Mouse (Mus musculus) liver (tissue): ENCODE results near the gene Aif1.

Source experiments
- DNase-seq: peaks from one replicate; pipeline ENCODE4 v3.0.0-alpha.2; 2020; ENCODE audit warnings: mixed read lengths

Aif1 gene

GRCm38 (mm10) chr17:35194844-35195630, 19.2 kb upstream of the Aif1 start:
- DNase-seq, result no peak

DNA sequence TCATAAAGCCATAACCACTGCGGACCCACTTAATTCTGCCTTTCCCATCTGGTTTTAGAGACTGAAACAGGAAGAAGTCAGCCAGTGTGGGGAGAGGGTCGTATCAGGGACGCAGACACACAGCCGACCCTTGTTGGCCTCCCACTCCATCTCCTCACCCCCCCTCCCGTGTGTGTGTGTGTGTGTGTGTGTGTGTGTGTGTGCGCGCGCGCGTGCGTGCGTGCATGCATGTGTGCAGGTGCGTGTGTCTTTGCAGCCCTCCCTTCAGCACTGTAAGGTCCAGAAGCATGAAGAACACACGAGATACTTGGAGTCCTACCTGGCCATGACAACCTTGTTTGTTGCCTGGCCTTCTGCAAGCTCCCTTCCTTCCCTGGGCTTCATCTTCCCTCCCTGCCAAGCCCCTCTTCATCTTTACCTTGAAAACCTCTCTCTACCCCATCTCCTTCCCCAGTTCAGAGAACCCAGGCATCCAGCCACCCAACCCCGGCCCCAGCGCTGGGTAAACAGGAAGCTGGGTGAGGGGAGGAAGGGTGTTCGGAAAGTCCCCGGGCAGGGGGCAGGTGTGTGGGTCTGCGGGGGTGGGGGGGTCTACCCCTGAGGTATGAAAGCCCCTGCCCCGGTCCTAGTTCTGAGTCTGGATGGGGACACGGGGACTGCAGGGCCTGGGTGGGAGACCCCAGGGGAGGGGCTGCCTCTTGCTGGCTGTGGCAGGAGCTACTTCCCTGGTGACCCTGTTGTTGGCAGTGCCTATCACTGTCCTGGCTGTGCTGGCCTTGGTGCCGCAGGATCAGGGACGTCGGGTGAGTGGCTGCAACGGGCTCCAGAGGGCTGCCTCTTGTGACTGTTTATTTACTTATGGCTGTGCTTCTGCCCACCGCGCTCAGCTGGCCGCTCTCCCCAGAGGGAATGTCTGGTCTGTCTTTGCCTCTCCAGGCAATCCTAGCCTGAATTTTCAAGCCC, 18.3 kb upstream of the Aif1 start, which contains the start of gene Ltb:
Gene Ltb (plus strand): TSS at position 559 of the 963 bp plus-strand sequence.
- DNase-seq, result no peak

GRCm38 (mm10) chr17:35192924-35193323, 17.1 kb upstream of the Aif1 start:
- DNase-seq, result no peak

GRCm38 (mm10) chr17:35191723-35192122, 15.9 kb upstream of the Aif1 start:
- no peak for DNase-seq

GRCm38 (mm10) chr17:35190096-35190495, 14.2 kb upstream of the Aif1 start:
- no peak for DNase-seq

GRCm38 (mm10) chr17:35189186-35189585, 13.3 kb upstream of the Aif1 start:
- DNase-seq, result no peak

DNA sequence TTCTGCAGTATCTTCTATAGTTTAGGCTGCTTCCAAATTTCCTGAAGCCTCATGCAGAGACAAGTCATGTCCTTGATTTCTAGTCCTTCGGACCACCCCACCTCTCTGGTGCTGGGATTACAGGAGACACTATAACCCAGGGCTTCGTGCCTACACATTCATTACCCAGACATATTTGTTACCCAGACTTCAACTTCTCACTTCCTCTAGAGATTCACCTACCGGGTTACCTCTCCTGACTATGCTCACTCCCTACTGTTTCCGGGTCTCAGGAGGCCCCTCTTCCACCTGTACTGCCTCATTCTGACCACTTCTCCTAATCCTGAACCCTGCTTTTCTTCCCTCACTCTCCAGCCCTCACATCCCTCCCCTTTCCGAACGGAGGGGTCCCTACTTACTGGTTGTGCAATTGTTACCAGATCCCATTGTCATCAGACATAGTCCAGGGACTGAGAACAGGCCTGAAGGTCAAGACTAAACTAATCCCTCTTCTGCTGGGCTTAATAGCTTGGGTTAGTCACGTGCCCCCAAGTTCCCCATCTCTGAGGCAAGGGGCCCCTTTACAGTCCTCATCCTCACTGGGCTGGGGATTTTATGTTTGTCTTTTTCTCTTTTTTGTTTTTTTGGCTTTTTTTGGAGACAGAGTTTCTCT, 12.2 kb upstream of the Aif1 start, which contains the start of gene Lst1:
Gene Lst1 (minus strand): TSS at position 481 of the 652 bp plus-strand sequence.
- no peak for DNase-seq

DNA sequence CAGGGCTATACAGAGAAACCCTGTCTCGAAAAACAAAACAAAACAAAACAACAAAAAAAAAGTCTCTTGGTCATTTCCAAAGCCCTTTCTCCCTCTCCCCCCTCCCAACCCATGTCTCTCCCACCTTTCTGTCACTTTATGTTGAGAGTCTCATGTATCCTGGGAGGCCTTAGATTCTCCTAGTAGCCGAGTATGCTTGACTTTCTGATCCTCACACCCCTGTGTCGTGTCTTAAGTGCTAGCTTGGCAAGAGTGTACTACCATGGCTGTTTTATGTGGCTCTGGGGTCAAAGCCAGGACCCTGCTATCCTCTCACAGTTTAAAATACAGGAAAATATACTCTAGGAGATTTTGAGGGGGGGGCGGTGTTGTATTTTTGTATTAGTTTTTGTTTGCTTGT, 11.5 kb upstream of the Aif1 start:
- DNase-seq, result no peak

DNA sequence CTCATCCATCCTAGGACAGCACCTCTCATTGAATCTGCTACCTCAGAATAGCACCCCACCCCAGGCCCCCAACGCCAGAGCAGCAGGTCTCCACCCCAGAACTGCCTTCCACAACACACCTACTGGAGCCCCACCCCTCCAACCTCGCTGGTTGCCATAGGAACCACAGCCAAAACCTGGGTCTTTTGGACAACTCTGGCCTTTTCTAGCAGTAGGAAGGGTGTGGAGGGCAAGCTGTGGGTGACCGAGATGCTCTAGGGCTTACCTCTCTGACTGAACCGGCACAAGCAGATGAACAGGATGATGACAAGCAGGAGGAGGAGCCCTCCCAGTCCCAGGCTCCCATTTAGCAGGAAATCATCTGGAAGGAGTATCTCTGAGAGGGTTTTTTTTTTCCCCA, 10.8 kb upstream of the Aif1 start:
- DNase-seq, result peak; percentile 47

GRCm38 (mm10) chr17:35185639-35186611, 10.1 kb upstream of the Aif1 start:
- peak; percentile 85 for DNase-seq

DNA sequence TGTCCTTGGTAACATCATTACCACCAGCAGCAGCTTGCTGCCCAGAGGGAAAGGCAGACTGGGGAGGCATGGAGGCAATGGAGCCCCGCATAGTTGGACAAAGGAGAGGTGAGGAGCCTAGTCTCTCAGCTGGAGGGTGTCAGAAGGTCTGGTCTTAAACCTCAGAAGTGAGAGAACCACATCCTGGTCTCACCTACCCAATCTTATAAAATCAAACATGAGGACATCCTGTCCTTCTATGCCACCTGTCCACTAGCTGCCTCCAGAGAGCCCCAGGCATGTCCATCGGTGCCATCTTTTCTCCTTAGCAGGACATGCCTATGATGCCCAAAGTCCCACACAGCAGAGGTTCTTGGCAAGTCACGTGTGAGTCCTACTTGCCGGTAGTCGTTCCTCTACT, 4.2 kb upstream of the Aif1 start:
- DNase-seq, result no peak

DNA sequence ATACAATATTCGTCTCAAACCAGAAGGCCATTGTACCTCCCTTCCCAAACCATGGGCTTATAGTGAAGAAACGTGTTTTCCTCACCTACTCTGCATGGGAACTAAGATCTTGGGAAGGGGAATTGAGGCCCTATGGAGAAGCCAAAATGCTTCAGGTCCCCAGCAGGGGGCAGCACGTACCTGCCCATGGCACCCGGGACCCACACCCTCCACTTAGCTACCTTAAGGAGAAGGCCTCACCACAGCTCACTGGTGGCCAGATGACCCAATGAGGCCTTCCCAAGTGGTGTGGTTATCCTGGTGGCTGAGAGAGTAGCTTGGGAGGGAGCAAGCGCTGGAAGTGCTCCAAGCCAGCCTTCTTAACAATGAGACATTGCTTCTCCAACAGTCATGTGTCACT, 2.7 kb upstream of the Aif1 start:
- DNase-seq, result peak; percentile 78

DNA sequence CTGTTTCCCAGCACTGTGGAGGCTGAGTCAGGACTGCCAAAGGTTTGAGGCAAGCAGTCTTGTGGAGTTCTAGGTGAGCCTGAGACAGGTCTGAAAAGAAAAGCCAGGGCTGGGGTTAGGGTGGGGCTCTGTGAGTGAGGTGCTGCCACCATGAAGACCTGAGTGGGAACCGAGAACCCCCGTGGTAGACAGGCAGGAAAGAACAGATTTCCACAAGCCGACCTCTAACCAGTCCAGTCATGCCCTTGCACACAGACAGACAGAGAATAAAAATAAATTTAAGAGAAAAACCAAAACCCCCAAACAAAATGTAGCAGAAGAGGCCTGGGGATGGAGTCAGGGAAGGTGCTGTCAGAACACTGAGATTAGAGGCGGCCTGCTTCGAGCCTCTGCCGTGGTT, 486 bp downstream of the Aif1 start:
- DNase-seq, result no peak

- DNase-seq, result no peak
Observed at GRCm38 (mm10) chr17:35174201-35174977, 1.5 kb downstream of the Aif1 start.

GRCm38 (mm10) chr17:35173329-35173728, 2.5 kb downstream of the Aif1 start:
- no peak for DNase-seq

- DNase-seq, result no peak
Observed at GRCm38 (mm10) chr17:35172445-35173234, 3.2 kb downstream of the Aif1 start.

DNA sequence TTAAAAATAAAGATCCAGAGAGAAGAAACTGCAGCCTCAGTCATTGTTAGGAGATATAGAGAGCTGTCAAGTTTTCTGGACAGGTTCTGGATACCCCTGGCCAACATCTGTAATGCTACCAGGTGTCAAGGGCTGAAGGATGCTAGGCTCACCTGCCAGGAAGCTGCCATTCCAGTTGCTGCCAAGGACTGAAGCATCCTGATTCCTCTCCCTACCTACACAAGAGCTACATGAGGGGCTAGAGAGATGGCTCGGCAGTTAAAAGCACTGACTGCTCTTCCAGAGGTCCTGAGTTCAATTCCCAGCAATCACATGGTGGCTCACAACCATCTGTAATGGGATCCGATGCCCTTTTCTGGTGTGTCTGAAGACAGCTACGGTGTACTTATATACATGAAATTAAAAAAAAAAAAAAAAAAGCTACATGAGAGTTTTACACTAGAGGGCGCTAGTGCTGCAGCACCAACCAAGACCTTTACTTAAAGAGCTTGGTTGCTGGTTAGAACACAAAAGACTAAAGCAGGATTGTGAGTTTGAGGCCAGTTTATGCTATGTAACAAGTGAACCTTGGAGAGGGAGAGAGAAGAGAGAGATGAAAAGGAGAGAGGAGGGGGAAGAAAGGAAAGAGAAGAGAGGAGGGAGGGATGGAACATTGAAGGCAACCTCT, 7.2 kb downstream of the Aif1 start:
- no peak for DNase-seq

DNA sequence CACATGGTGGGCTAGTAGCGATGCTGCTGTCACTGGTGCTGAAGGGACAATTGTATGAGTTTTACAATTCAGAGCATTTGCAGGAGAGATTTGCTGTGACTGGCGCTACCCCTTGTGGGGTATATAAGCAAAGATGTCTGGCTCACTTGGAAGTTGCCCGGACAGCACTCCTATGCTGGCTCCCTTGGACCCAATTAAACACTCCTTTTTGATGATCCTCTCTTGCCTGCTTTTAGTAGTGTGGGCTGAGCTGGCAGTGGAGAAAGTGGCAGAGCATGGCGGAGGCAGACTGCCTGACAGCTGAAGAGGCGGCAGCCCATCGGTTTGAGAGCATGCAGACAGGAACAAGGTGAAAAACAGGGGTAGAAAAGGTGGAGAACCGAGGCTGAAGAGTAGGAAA, 8.1 kb downstream of the Aif1 start:
- DNase-seq, result no peak

DNA sequence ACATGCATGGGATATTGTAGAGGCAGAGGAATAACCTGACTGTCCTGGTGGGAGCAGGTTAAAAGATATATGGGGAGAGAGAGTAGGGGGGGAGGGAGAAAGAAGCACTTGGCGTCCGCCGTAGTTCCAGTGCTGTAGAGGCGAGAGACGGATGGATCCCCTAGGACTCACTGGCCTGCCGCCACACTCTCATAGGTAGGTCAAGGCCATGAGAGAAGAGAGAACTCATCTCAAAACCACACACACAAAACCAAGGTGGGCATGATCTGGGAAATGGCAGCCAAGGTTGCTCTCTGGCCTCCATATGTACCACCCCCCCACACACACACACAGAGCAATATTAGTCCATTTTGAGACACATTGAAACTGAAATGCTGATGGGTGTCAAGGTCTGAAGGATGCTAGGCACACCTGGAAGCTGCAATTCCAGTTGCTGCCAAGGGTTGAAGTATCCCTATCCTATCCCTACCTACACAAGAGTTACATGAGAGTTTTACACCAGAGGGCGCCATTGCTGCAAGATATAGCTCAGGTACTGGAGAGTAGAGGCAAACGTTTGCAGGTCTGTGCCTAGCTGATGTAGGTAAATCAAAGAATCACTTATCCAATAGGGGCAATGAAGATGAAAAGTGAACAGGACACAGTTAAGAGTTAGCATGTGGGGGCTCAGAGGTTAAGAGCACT, 9.4 kb downstream of the Aif1 start:
- peak; percentile 65 for DNase-seq
